8 mouse cellular contexts compared by ENCODE assay signal in genomic region chr8:123860386-123860785, GRCm38 (mm10). TPM values are rescaled to one million over a fixed set of nuclear protein-coding genes. Genes with fewer than 3 reads are reported as not detected.
DNase-seq lines count a peak whose midpoint lies in the region; ATAC-seq and TF ChIP-seq lines count a peak whose summit lies in the region.

No protein-coding gene starts in this region.

- no peak for ATAC-seq in kidney, embryonic 14.5 days (ENCODE audit: low FRiP score, low TSS enrichment)
- no peak for ATAC-seq in embryonic facial prominence, embryonic 13.5 days (ENCODE audit: insufficient number of reproducible peaks, insufficient read depth, low FRiP score, low TSS enrichment, low read depth)
- ATAC-seq in intestine, embryonic 15.5 days = no peak
- ATAC-seq in midbrain, postnatal 0 days (ENCODE audit: low FRiP score) = no peak
- no peak for ATAC-seq in CD4-positive, CD25-positive, alpha-beta regulatory T cell, adult 4 months
- ATAC-seq in granulocyte monocyte progenitor cell, adult 5-6 weeks (replicated peaks; ENCODE audit: poor library complexity, severe bottlenecking) = no peak

- no peak for TF ChIP-seq CTCF in midbrain, postnatal 0 days (IDR thresholded peaks at IDR 0.05)

- DNase-seq in kidney, postnatal 10 days = no peak
- no peak for DNase-seq in midbrain, postnatal 0 days (ENCODE audit: low spot score)
- DNase-seq in gastrocnemius, adult 18-20 months (ENCODE audit: low spot score) = no peak

- peaks cover 7% of the 10 kb centered on the region; the same call in 1 of the 2 replicates for H3K27me3 ChIP-seq in kidney, embryonic 14.5 days (ENCODE audit: control insufficient read depth, insufficient read depth, low read length)
- H3K27me3 ChIP-seq in embryonic facial prominence, embryonic 13.5 days = peaks cover 39% of the 10 kb centered on the region
- H3K27me3 ChIP-seq in intestine, embryonic 15.5 days (replicated peaks) = peaks cover 10% of the 10 kb centered on the region
- no peaks in the 10 kb centered on the region for H3K27me3 ChIP-seq in midbrain, postnatal 0 days (ENCODE audit: insufficient read depth, low read length)

- H3K9ac ChIP-seq in kidney, embryonic 14.5 days (ENCODE audit: low read depth, low read length) = no peak overlapping the region
- no peak overlapping the region for H3K9ac ChIP-seq in embryonic facial prominence, embryonic 13.5 days
- no peak overlapping the region; the same call in 1 of the 2 replicates for H3K9ac ChIP-seq in intestine, embryonic 15.5 days
- peak overlapping the region; percentile 84 for H3K9ac ChIP-seq in midbrain, postnatal 0 days (replicated peaks; ENCODE audit: low read length, poor library complexity, severe bottlenecking)

- H3K4me3 ChIP-seq in kidney, embryonic 14.5 days (ENCODE audit: low read length) = peak overlapping the region; percentile 76
- H3K4me3 ChIP-seq in embryonic facial prominence, embryonic 13.5 days = peak overlapping the region; percentile 91
- no peak overlapping the region for H3K4me3 ChIP-seq in intestine, embryonic 15.5 days (replicated peaks)
- H3K4me3 ChIP-seq in midbrain, postnatal 0 days (ENCODE audit: low read depth, low read length) = peak overlapping the region; percentile 83

- H3K27ac ChIP-seq in kidney, embryonic 14.5 days (ENCODE audit: low read depth, low read length) = no peak overlapping the region
- no peak overlapping the region for H3K27ac ChIP-seq in embryonic facial prominence, embryonic 13.5 days
- no peak overlapping the region for H3K27ac ChIP-seq in intestine, embryonic 15.5 days
- H3K27ac ChIP-seq in midbrain, postnatal 0 days (ENCODE audit: low read depth, low read length) = no peak overlapping the region

- 70% methylated on average over 4 of the region's 4 CpGs for WGBS in kidney, embryonic 14.5 days
- 69% methylated on average over 4 of the region's 4 CpGs for WGBS in embryonic facial prominence, embryonic 13.5 days
- WGBS in intestine, embryonic 15.5 days = 73% methylated on average over 4 of the region's 4 CpGs
- WGBS in midbrain, postnatal 0 days = 76% methylated on average over 4 of the region's 4 CpGs

- H3K4me2 ChIP-seq in kidney, embryonic 14.5 days (replicated peaks; ENCODE audit: low read depth, low read length) = peak overlapping the region; percentile 98; the same call in 1 of the 2 replicates
- H3K4me2 ChIP-seq in embryonic facial prominence, embryonic 13.5 days = peak overlapping the region; percentile 92
- H3K4me2 ChIP-seq in intestine, embryonic 15.5 days (replicated peaks) = peak overlapping the region; percentile 98
- H3K4me2 ChIP-seq in midbrain, postnatal 0 days (ENCODE audit: low read depth, low read length, poor library complexity, severe bottlenecking) = peak overlapping the region; percentile 90

- no peaks in the 10 kb centered on the region for H3K4me1 ChIP-seq in kidney, embryonic 14.5 days (ENCODE audit: control insufficient read depth, insufficient read depth, low read length)
- peaks cover 13% of the 10 kb centered on the region for H3K4me1 ChIP-seq in embryonic facial prominence, embryonic 13.5 days
- H3K4me1 ChIP-seq in intestine, embryonic 15.5 days (replicated peaks) = peaks cover 10% of the 10 kb centered on the region; the same call in 1 of the 2 replicates
- H3K4me1 ChIP-seq in midbrain, postnatal 0 days (ENCODE audit: insufficient read depth, low read length) = peaks cover 4% of the 10 kb centered on the region; the same call in 1 of the 2 replicates

- H3K36me3 ChIP-seq in kidney, embryonic 14.5 days (ENCODE audit: control insufficient read depth, insufficient read depth, low read length) = no peaks in the 10 kb centered on the region
- H3K36me3 ChIP-seq in embryonic facial prominence, embryonic 13.5 days = no peaks in the 10 kb centered on the region
- H3K36me3 ChIP-seq in intestine, embryonic 15.5 days = no peaks in the 10 kb centered on the region
- no peaks in the 10 kb centered on the region for H3K36me3 ChIP-seq in midbrain, postnatal 0 days (ENCODE audit: insufficient read depth, low read length)

- H3K9me3 ChIP-seq in kidney, embryonic 14.5 days (ENCODE audit: control insufficient read depth, low read length) = no peaks in the 10 kb centered on the region
- H3K9me3 ChIP-seq in embryonic facial prominence, embryonic 13.5 days = no peaks in the 10 kb centered on the region
- no peaks in the 10 kb centered on the region for H3K9me3 ChIP-seq in intestine, embryonic 15.5 days
- H3K9me3 ChIP-seq in midbrain, postnatal 0 days (ENCODE audit: low read length) = no peaks in the 10 kb centered on the region

RNA-seq across cellular contexts. Expression of gene Ccsap, which starts 0.4 kb away (rescaled TPM):
- polyA plus RNA-seq in kidney, embryonic 14.5 days (2014; fragmentation: Nextera tagmentation; extraction: Ambion mirVana) = 2.7 and 4.0 TPM in 2 replicates
- polyA plus RNA-seq in embryonic facial prominence, embryonic 13.5 days (2015; fragmentation: Nextera tagmentation; extraction: Ambion mirVana) = 5.4 and 5.5 TPM in 2 replicates
- 3.4 and 3.6 TPM in 2 replicates for polyA plus RNA-seq in intestine, embryonic 15.5 days (2015; fragmentation: Nextera tagmentation; extraction: Ambion mirVana)
- 9.9 and 16.3 TPM in 2 replicates for total RNA-seq in midbrain, postnatal 0 days (2014; rRNA removed)
- 5.2 and 5.5 TPM in 2 replicates for polyA plus RNA-seq in midbrain, postnatal 0 days (2015; fragmentation: Nextera tagmentation; extraction: Ambion mirVana)
- 1 to 10 TPM; 3.2 to 4.4 TPM for polyA plus RNA-seq in CD4-positive, CD25-positive, alpha-beta regulatory T cell, adult 4 months (2017; shearing (Covaris generic))
- under 1 TPM; 0.21 to 0.26 TPM for total RNA-seq in gastrocnemius, adult 18-20 months (2021)
- 4.4 and 4.8 TPM in 2 replicates for total RNA-seq in granulocyte monocyte progenitor cell, adult 5-6 weeks (2014; fragmentation: Nextera tagmentation)
- 5.1 and 5.3 TPM in 2 replicates for total RNA-seq in granulocyte monocyte progenitor cell, adult 5-6 weeks (2017)

RNA-seq across cellular contexts. Expression of gene Acta1, which starts 34.2 kb away (rescaled TPM):
- polyA plus RNA-seq in kidney, embryonic 14.5 days (2014; fragmentation: Nextera tagmentation; extraction: Ambion mirVana) = 1.3 and 2.9 TPM in 2 replicates
- 32.0 and 44.7 TPM in 2 replicates for polyA plus RNA-seq in embryonic facial prominence, embryonic 13.5 days (2015; fragmentation: Nextera tagmentation; extraction: Ambion mirVana)
- polyA plus RNA-seq in intestine, embryonic 15.5 days (2015; fragmentation: Nextera tagmentation; extraction: Ambion mirVana) = 6.3 and 22.2 TPM in 2 replicates
- total RNA-seq in midbrain, postnatal 0 days (2014; rRNA removed) = 12.3 and 22.7 TPM in 2 replicates
- polyA plus RNA-seq in midbrain, postnatal 0 days (2015; fragmentation: Nextera tagmentation; extraction: Ambion mirVana) = 18.9 and 19.5 TPM in 2 replicates
- polyA plus RNA-seq in CD4-positive, CD25-positive, alpha-beta regulatory T cell, adult 4 months (2017; shearing (Covaris generic)) = under 1 TPM in 1 of 2 experiments, not detected in 1; 0.30 TPM
- total RNA-seq in gastrocnemius, adult 18-20 months (2021) = over 10,000 TPM; 42,846 to 52,629 TPM
- not detected in 2 replicates for total RNA-seq in granulocyte monocyte progenitor cell, adult 5-6 weeks (2014; fragmentation: Nextera tagmentation)
- not detected in 2 replicates for total RNA-seq in granulocyte monocyte progenitor cell, adult 5-6 weeks (2017)

RNA-seq across cellular contexts. Expression of gene Rab4a, which starts 54.6 kb away (rescaled TPM):
- polyA plus RNA-seq in kidney, embryonic 14.5 days (2014; fragmentation: Nextera tagmentation; extraction: Ambion mirVana) = 33.3 and 45.3 TPM in 2 replicates
- 48.9 and 51.7 TPM in 2 replicates for polyA plus RNA-seq in embryonic facial prominence, embryonic 13.5 days (2015; fragmentation: Nextera tagmentation; extraction: Ambion mirVana)
- polyA plus RNA-seq in intestine, embryonic 15.5 days (2015; fragmentation: Nextera tagmentation; extraction: Ambion mirVana) = 53.1 and 54.8 TPM in 2 replicates
- total RNA-seq in midbrain, postnatal 0 days (2014; rRNA removed) = 54.2 and 59.8 TPM in 2 replicates
- polyA plus RNA-seq in midbrain, postnatal 0 days (2015; fragmentation: Nextera tagmentation; extraction: Ambion mirVana) = 97.7 and 101 TPM in 2 replicates
- 1 to 10 TPM; 2.7 to 9.6 TPM for polyA plus RNA-seq in CD4-positive, CD25-positive, alpha-beta regulatory T cell, adult 4 months (2017; shearing (Covaris generic))
- 10 to 100 TPM; 14.8 to 14.9 TPM for total RNA-seq in gastrocnemius, adult 18-20 months (2021)
- total RNA-seq in granulocyte monocyte progenitor cell, adult 5-6 weeks (2014; fragmentation: Nextera tagmentation) = 6.2 TPM in 1 of 2 replicates, not detected in the other
- total RNA-seq in granulocyte monocyte progenitor cell, adult 5-6 weeks (2017) = 0.21 and 0.43 TPM in 2 replicates
